Mouse (Mus musculus) activated CD4-positive, CD25-positive, alpha-beta regulatory T cell, adult 4 months (primary cell): ENCODE measurements around the gene Iglon5. TPM values are rescaled to one million over a fixed set of nuclear protein-coding genes. Genes with fewer than 3 reads are reported as not detected.
A peak's percentile ranks its signal among the peaks of the same experiment; 100 is the strongest.

ENCODE experiments used
- ATAC-seq: one replicate; pipeline ENCODE4 v1.8.0; 2017
- polyA plus RNA-seq, 2 experiments: library from polyadenylated mRNA; unstranded; fragments of 100-300 nt; shearing (Covaris generic); gene quantifications; one replicate each; pipeline ENCODE4 v1.2.1; 2017

Iglon5 gene
- polyA plus RNA-seq, 2 experiments from 2014 or later, result not detected

DNA sequence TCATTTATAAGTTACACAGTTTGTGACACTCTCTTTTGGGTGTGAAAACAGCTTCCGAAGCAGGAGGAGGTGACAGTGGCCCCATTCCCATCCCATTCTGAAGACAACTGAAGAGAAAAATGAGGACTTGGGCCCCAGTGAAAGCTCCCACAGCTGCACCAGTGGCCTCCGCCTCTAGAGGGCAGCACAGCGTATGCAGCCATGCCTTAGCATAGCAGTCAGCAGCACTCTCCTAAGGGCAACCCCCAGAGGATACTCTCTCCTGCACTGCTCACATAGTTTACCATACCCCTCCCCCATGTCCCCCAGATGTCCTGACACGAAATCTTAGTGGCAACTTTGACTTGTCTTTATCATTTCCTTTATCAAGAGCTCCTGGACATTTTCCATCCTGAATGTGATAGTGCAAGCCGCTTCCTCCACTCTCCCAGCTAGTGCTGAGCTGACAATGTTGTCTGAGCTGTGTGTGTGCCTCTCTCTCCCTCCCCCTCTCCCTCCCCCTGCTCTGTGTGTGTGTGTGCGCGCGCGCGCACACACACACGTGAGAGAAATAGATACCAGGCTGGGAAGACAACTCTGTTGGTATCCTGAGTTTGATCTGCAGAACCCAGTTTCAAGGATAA lies 66.8 kb downstream of the Iglon5 start:
- peak; percentile 94 for ATAC-seq

Other genes starting within 250 kb of the Iglon5 start
- 10 to 100 TPM; 15.5 to 15.8 TPM for gene Zfp715, start 176.8 kb downstream of the Iglon5 start, polyA plus RNA-seq
- not detected for gene Siglecf, start 138.7 kb downstream of the Iglon5 start, polyA plus RNA-seq
- 1 to 10 TPM in 1 of 2 experiments, not detected in 1; 2.4 TPM for gene Siglecg, start 81.9 kb downstream of the Iglon5 start, polyA plus RNA-seq
- gene Lim2, start 62.4 kb downstream of the Iglon5 start, polyA plus RNA-seq, result not detected
- gene Nkg7, start 53.0 kb downstream of the Iglon5 start, polyA plus RNA-seq, result 100 to 1,000 TPM; 381 to 402 TPM
- gene Cldnd2, start 49.3 kb downstream of the Iglon5 start, polyA plus RNA-seq, result 1 to 10 TPM in 1 of 2 experiments, not detected in 1; 1.4 TPM
- 100 to 1,000 TPM; 235 to 271 TPM for gene Etfb, start 46.0 kb downstream of the Iglon5 start, polyA plus RNA-seq
- not detected for gene Gm45233, start 45.9 kb downstream of the Iglon5 start, polyA plus RNA-seq
- 1 to 10 TPM; 1.2 to 4.3 TPM for gene Vsig10l, start 26.9 kb downstream of the Iglon5 start, polyA plus RNA-seq
- gene 4931406B18Rik, start 15.9 kb upstream of the Iglon5 start, polyA plus RNA-seq, result not detected
- not detected for gene Cd33, start 54.4 kb upstream of the Iglon5 start, polyA plus RNA-seq
- gene Zfp658, start 72.2 kb upstream of the Iglon5 start, polyA plus RNA-seq, result 1 to 10 TPM; 3.2 to 3.4 TPM
- gene Zfp719, start 89.5 kb upstream of the Iglon5 start, polyA plus RNA-seq, result 10 to 100 TPM in 1 of 2 experiments, 1 to 10 TPM in 1; 9.4 to 10.9 TPM
- gene Zfp819, start 117.1 kb upstream of the Iglon5 start, polyA plus RNA-seq, result under 1 TPM in 1 of 2 experiments, not detected in 1; 0.20 TPM
- not detected for gene Ceacam18, start 144.6 kb upstream of the Iglon5 start, polyA plus RNA-seq
- gene Siglece, start 170.1 kb upstream of the Iglon5 start, polyA plus RNA-seq, result under 1 TPM in 1 of 2 experiments, not detected in 1; 0.34 TPM
- gene Ctu1, start 181.9 kb upstream of the Iglon5 start, polyA plus RNA-seq, result 1 to 10 TPM; 1.2 to 1.3 TPM
- not detected for gene Klk14, start 200.3 kb upstream of the Iglon5 start, polyA plus RNA-seq
- not detected for gene Klk13, start 222.5 kb upstream of the Iglon5 start, polyA plus RNA-seq